Mouse (Mus musculus) MEL-GATA-1-ER (cell line): ENCODE measurements around the gene Cdhr1.

ENCODE experiments used
- DNase-seq: peaks from one replicate; pipeline ENCODE4 v3.0.0-alpha.2; 2012; ENCODE audit warnings: low read depth; ENCODE audit errors: extremely low read depth

Cdhr1 gene

DNA sequence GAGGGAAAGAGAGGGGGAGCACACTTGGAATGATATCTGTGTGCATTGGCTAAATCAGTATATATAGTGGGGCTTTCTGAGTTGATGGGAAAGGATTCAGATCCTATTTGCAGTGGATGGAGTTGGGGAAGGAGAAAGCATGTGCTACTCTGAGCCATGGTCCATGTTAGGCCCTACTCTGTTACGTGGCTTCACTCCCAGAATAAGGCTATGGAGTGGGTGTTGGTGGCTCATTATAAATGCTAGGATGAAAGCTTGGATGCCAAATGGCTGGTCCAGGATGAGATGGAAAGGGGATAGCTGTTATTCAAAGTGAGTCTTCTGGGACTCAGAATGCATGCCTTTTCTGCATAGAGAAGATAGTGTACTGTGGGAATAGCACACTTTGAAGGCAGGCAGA, 17.4 kb downstream of the Cdhr1 start:
- no peak for DNase-seq

DNA sequence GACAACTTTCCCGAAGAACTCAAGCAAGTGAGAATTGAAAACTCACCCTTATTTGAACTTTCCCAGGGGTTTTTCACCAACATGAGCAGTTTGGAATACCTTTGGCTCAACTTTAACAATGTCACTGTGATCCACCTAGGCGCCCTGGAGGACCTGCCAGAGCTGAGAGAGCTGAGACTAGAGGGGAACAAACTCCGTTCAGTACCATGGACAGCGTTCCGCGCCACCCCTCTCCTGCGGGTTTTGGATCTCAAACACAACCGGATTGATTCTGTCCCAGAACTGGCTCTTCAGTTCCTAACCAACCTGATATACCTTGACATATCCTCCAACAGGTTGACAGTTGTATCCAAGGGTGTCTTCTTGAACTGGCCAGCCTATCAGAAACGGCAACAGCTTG, 29.6 kb downstream of the Cdhr1 start:
- DNase-seq, result no peak

DNA sequence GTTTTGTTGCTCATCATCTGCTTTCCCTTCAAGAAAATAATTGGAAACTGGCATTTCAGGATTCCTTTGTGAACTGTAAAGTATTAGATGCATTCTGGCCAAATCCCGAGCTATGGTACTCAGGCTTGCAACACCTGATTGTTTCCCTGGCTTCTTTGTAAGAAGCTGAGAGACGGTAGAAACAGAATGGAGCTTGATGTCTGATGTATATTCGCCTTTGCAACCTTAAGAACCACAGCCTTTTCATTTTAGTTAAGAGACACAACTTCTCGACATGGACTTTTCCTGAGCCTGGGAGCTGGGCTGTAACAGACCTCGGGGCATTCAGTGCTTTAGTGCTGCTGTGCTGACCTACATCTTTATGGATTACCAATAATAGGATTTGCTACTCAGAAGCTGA, 30.5 kb downstream of the Cdhr1 start, which contains the start of gene Lrit2:
Gene Lrit2, plus strand, starts transcription at position 301 of the 400 bp plus-strand sequence.
- no peak for DNase-seq

DNA sequence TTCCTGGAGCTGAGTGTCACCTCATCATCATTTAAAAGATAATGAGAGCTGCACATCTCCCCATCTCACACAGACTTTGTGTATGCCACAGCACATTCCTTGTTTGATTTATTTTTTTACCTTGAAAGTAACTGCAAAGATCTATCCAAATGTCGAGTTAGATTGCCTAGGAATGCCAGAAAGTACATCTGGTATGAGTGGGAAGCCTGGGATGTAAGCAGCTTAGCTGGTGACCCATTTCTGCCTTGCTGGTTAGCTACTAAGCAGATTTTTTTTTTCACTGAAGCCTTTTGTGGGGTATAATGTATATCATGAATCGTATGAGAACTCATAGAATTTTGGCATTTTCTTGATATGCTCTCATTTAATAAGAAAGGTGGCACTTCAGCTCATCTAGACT, 31.5 kb downstream of the Cdhr1 start:
- no peak for DNase-seq

DNA sequence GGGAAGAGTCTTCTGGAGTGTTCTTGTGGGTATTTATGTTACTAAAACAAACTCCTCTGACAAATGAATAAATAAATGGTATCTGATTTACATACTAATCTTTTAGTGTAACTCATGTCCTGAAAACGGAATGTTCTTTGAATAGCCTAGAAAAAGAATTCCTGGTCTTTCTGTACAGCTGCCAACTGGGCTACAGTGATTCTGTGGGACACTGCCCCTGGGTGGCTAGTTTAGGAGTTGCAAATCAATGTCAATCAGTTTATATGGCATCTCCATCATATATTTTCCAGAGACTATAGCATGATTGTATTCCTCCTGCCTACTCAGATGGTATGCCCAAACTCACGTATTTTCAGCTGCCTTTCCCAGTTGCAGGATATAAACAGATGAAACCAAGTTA, 33.3 kb downstream of the Cdhr1 start:
- DNase-seq, result no peak

DNA sequence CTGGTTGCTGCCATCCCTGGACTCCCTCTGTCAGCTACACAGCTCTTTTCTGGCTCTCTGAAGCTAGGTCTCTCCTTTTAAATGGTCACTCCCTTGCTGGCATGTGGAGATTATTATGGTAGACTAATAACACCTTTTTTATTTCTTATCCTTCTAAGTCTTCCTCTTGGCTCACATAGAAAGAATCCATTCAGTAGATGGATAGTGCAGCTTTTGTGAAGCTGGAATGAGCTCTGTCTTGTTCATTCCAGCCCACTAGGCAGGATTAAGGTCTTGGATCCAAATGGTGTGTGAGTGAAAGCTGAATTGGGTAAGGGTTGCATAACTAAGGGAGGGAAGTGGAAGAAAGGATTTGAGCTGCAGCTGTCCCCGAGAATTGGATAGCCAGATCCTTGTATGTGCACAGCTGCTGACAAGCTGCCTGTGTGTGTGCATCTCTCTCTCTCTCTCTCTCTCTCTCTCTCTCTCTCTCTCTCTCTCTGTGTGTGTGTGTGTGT, 49.2 kb downstream of the Cdhr1 start, which contains the start of gene Rgr:
Gene Rgr, minus strand, starts transcription at position 51 of the 497 bp plus-strand sequence.
- no peak for DNase-seq

DNA sequence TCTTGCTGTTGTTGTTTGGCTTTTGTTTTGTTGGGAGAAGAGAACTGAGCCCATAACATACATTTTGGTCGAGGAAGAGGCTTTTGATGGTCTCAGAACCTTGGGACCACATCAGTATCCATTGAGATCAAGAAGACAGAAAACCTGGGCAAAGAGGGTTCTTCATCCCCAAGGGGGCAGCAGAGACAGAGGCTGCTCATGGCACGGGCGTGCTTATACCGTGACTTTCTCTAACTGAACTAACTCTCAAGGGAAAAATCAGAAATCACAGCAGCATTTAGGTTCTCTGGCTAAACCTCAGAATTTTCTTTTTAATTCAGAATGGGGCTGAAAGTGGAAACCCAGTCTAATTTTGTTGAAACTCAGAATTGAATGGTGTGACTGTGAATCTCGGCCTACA, 63.7 kb downstream of the Cdhr1 start:
- DNase-seq, result no peak

DNA sequence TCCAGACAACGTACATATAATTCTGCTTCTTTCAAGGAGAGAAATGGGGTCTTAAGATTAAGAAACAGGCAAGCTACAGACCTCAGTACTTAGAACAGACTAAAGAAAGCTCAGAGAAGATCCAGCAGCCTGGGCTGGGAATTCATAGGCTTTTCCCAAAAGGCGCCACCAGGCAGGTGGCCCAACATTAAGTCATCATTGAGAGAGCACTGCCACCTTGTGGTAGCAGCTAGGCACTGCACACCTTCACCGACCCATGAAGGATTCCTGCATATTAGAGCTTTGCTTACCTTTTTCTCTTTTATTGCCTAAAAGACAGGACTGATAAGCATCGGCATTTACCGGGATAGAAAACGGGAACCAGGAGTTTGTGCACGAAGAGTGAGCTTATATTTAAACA, 64.9 kb downstream of the Cdhr1 start:
- no peak for DNase-seq

DNA sequence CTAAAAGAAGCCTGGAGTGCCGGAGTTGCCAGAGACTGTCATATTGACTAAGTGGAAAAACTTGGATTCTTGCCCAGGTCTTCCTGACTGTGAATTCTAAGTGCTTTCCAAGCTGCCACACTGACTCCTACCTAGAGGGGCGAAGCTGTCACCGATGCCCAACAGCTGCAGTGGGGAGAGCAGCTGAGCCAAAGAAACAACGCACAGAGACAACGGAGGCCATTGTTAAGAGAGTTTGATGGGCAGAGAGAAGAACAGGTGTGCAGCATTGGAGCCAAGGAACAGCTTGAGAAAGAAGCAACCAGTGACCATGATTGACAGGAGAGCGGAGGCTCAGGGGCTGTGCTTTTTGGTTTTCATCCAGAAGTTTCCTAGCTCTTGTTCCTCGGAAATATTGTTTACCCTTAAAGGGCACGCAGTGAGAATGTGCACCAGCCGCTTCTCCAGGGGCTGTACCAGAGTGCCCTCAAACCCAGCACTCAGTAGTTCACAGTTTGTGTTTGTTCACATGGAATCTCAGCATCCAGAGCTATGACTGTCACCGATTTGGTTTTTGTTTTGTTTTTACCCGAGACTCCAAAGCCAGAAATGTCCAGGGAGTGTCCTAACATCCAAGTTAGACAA, 65.6 kb downstream of the Cdhr1 start:
- no peak for DNase-seq

DNA sequence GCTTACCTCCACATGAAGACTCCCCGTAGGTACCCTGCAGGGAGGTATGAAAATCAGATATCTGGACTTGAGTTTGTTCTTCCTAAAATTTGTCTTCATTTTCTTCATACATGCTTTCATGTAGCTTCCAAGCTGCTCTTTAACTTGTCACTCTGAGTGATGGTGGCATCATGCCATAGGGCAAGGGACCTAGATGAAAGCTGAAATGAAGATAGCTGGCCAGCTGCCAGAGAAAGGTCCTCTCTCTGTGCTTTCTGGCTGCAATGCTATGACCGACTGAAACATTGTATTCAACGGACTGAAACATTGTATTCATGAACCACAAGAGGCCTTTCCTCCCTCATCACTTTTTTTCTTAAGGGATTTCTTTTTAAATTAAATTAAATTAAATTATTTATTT, 69.6 kb downstream of the Cdhr1 start:
- no peak for DNase-seq

DNA sequence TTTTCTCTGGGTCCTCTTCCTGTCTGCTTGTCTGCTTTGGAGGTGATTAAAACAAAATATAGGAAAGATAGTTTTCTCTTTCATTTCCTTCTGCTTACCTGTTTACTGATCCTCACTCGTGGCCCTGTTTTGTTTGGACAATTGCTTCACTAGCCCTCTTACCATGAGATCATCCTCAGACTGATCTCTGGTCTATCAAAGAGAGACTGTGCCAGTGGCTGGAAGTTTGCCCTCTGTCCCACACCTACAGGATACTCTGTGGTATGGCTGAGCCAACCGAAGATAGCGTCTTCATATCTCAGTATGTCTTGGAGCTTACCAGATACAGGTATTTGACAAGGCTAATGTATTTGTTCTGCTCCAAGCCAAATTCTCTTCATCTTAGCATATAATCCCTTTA, 70.2 kb downstream of the Cdhr1 start:
- DNase-seq, result no peak
